Mouse (Mus musculus) lung, adult 2 months (tissue): ENCODE measurements at regions not wholly inside any gene's neighbourhood (a gene's known extent, or its start where the extent isn't known, plus 50 kb on each side); places are given as distances from the start of the nearest gene placed in this dataset.

Experiments used
- DNase-seq: peaks from one replicate; pipeline ENCODE4 v3.0.0; 2022
- H3K4me1 ChIP-seq: fragments of 200-500 bp; 2 replicates; pipeline ENCODE4 v1.6.1; 2011; ENCODE audit warnings: low read length; ENCODE audit not compliant: control insufficient read depth, insufficient read depth
- H3K4me3 ChIP-seq: fragments of 200-500 bp; replicated peaks from 2 replicates; pipeline ENCODE3; 2011; ENCODE audit warnings: low read depth, mild to moderate bottlenecking, control low read depth, low read length; ENCODE audit errors: extremely low read depth
- CTCF ChIP-seq: fragments of 200-500 bp; IDR thresholded peaks from 2 replicates; pipeline ENCODE4 v1.5.1; 2011; ENCODE audit warnings: mild to moderate bottlenecking, low read length, control low read depth; ENCODE audit not compliant: insufficient read depth
- POLR2A ChIP-seq: fragments of 200-500 bp; IDR thresholded peaks from 2 replicates; pipeline ENCODE4 v1.6.1; 2011; ENCODE audit warnings: low read depth, mild to moderate bottlenecking, control low read depth, low read length, borderline replicate concordance; ENCODE audit errors: extremely low read depth
- WGBS: fragments of 180-500 bp; shearing (Covaris S2); methylation state at CpG from one replicate; pipeline ENCODE4 v1.1.7; 2018; 5-methylcytosine and 5-hydroxymethylcytosine counted together

GRCm38 (mm10) chr4:110125067-110125784 is 147.4 kb downstream of the Dmrta2 start:
- TF ChIP-seq CTCF (no peak), POLR2A (no peak)
- 55% methylated on average over 6 of the region's 6 CpGs for WGBS
- Histone ChIP-seq H3K4me3 (no peak overlapping the region), H3K4me1 (no peaks in the 10 kb centered on the region)
- DNase-seq = no peak

GRCm38 (mm10) chr4:110127941-110128520 is 150.2 kb downstream of the Dmrta2 start:
- no peak overlapping the region for H3K4me3 ChIP-seq
- DNase-seq = no peak
- no peaks in the 10 kb centered on the region for H3K4me1 ChIP-seq
- WGBS = 64% methylated on average over 3 of the region's 3 CpGs
- no peak for TF ChIP-seq POLR2A
- TF ChIP-seq CTCF = no peak

- WGBS = 6% methylated on average over 1 of the region's 1 CpGs
- DNase-seq = peak; percentile 26
- TF ChIP-seq CTCF (peak; percentile 50), POLR2A (no peak)
- no peak overlapping the region for H3K4me3 ChIP-seq
- H3K4me1 ChIP-seq = no peaks in the 10 kb centered on the region
Observed at GRCm38 (mm10) chr4:110128918-110129317, 151.1 kb downstream of the Dmrta2 start.

GRCm38 (mm10) chr4:110129518-110129917 is 151.7 kb downstream of the Dmrta2 start:
- no peaks in the 10 kb centered on the region for H3K4me1 ChIP-seq
- 66% methylated on average over 3 of the region's 3 CpGs for WGBS
- DNase-seq = no peak
- TF ChIP-seq CTCF (no peak), POLR2A (no peak)
- no peak overlapping the region for H3K4me3 ChIP-seq

GRCm38 (mm10) chr4:110132061-110132460 is 154.2 kb downstream of the Dmrta2 start:
- WGBS = 55% methylated on average over 4 of the region's 4 CpGs
- no peaks in the 10 kb centered on the region for H3K4me1 ChIP-seq
- H3K4me3 ChIP-seq = no peak overlapping the region
- TF ChIP-seq CTCF (no peak), POLR2A (no peak)
- DNase-seq = no peak

- no peak overlapping the region for H3K4me3 ChIP-seq
- DNase-seq = no peak
- WGBS = 15% methylated on average over 7 of the region's 7 CpGs
- no peaks in the 10 kb centered on the region for H3K4me1 ChIP-seq
- TF ChIP-seq CTCF (no peak), POLR2A (no peak)
Observed at GRCm38 (mm10) chr4:110134036-110134435, 156.2 kb downstream of the Dmrta2 start.

GRCm38 (mm10) chr4:110145229-110145628 is 167.4 kb downstream of the Dmrta2 start:
- Histone ChIP-seq H3K4me3 (no peak overlapping the region), H3K4me1 (no peaks in the 10 kb centered on the region)
- DNase-seq = no peak
- TF ChIP-seq CTCF = no peak
- TF ChIP-seq POLR2A = no peak
- WGBS = 80% methylated on average over 1 of the region's 1 CpGs

- DNase-seq = no peak
- 26% methylated on average over 15 of the region's 15 CpGs for WGBS
- TF ChIP-seq CTCF = no peak
- no peak for TF ChIP-seq POLR2A
- Histone ChIP-seq H3K4me3 (no peak overlapping the region), H3K4me1 (no peaks in the 10 kb centered on the region)
Observed at GRCm38 (mm10) chr4:110152103-110152946, 174.5 kb downstream of the Dmrta2 start.
